Mouse (Mus musculus) Patski (cell line): Measurements from ENCODE around the gene Ank2. TPM values are rescaled to one million over a fixed set of nuclear protein-coding genes. Genes with fewer than 3 reads are reported as not detected.

Source experiments
- ATAC-seq: fragments of 100-300 bp; one replicate; pipeline ENCODE4 v1.8.0; 2021
- CTCF ChIA-PET: fragments of 350-600 bp; sonication (Branson Sonifier 250); formaldehyde crosslinking; loops from one replicate; lab custom pipeline; 2022; ENCODE audit warnings: inconsistent platforms; lab: Charles Lee
- POLR2A ChIA-PET: fragments of 350-600 bp; sonication (Branson Sonifier 250); formaldehyde crosslinking; loops from one replicate; lab custom pipeline; 2022; ENCODE audit warnings: antibody characterized with exemption, inconsistent platforms; lab: Charles Lee
- DNase-seq: peaks from one replicate; pipeline ENCODE4 v3.0.0-alpha.2; 2011; ENCODE audit warnings: low read depth, low spot score
- H3K27me3 ChIP-seq: fragments of 371-371 bp; one replicate; pipeline ENCODE4 v1.5.1; 2021
- CTCF ChIP-seq: fragments of 100-300 bp; IDR thresholded peaks from one replicate; pipeline ENCODE4 v1.5.1; 2021
- in situ Hi-C: fragments of 300-500 bp; cut with MboI; formaldehyde crosslinking; loops from 3 replicates; pipeline ENCODE4 v1.11.1; 2018; ENCODE audit warnings: low pct_unique_long_range_greater_than_20kb, mixed read lengths
- polyA plus RNA-seq: library from polyadenylated mRNA; unstranded; gene quantifications from one replicate; pipeline ENCODE4 v1.2.3, GENCODE M21; 2021

Gene Ank2
- polyA plus RNA-seq, 1 experiment from 2014 or later, result 47.7 TPM

DNA sequence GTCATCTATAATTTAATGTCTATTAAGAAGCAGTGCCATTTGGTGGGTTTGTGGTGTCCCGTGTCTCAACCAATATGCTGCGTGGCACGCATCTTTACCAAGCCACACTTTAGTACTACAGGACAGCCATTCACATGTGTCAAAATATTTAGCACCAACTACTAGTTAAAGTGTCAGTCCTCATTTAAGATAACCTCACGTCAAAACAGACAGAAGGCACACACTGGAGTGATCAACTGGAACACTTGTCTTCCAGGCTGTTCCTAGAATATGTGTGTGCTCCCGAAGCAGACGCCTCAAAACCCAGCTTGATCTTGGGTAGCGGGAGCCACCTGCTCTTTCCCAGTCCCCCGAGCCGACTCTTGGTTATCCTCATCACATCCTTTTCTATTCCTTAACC, 101.4 kb downstream of the Ank2 start:
- ChIA-PET CTCF (no interaction called here), POLR2A (interaction anchor here (0.7 kb wide), 1 partner anchor 64 kb away, joined by 3 read pairs; no protein-coding TSS in a partner anchor)
- DNase-seq, result no peak
- in situ Hi-C loops, result no loop called here
- ATAC-seq, result no peak
- H3K27me3 ChIP-seq, result no peaks in the 10 kb centered on the region
- no peak for TF ChIP-seq CTCF

- ChIA-PET CTCF (interaction anchor here (0.6 to 1.2 kb wide), 2 partner anchors 18 to 72 kb away, joined by 3 read pairs; no protein-coding TSS in a partner anchor), POLR2A (no interaction called here)
- no peak for TF ChIP-seq CTCF
- ATAC-seq (no peak), DNase-seq (no peak)
- no peaks in the 10 kb centered on the region for H3K27me3 ChIP-seq
- in situ Hi-C loops, result no loop called here
These were observed 103.9 kb downstream of the Ank2 start for GRCm38 (mm10) chr3:127395202-127395601.

DNA sequence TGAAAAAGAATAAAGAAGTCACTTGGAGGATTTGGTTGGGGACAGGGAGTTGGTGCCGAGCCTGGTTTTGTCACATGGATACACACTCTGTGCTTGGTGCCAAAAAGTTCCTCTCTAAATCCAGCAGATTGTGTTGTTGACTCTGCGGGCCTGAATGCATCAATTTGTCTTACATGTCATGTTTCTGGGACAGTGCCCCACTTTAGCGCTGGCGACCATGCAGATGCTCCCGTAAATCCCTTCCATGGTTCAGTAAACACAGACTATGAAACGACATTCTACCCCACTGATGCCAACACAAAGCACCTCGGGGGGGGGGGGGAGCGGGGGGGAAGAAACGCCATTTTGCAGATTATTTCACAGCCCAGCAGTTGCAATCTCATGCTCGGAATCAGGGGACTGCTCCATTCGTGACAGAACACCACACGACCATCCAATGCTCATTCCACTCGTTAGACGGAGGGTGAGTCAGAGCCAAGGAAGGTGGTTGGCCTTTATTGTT, 112.1 kb downstream of the Ank2 start:
- POLR2A ChIA-PET, result no interaction called here
- in situ Hi-C loops, result no loop called here
- CTCF ChIA-PET, result interaction anchor here (0.6 to 2.3 kb wide), 4 partner anchors 9 to 65 kb away, joined by 3 to 9 read pairs (median 3); no protein-coding TSS in a partner anchor
- DNase-seq (no peak), ATAC-seq (peak; percentile 72)
- no peaks in the 10 kb centered on the region for H3K27me3 ChIP-seq
- no peak for TF ChIP-seq CTCF

GRCm38 (mm10) chr3:127383231-127383630, 115.9 kb downstream of the Ank2 start:
- H3K27me3 ChIP-seq, result no peaks in the 10 kb centered on the region
- DNase-seq (no peak), ATAC-seq (no peak)
- ChIA-PET CTCF (no interaction called here), POLR2A (no interaction called here)
- no peak for TF ChIP-seq CTCF
- in situ Hi-C loops, result no loop called here

DNA sequence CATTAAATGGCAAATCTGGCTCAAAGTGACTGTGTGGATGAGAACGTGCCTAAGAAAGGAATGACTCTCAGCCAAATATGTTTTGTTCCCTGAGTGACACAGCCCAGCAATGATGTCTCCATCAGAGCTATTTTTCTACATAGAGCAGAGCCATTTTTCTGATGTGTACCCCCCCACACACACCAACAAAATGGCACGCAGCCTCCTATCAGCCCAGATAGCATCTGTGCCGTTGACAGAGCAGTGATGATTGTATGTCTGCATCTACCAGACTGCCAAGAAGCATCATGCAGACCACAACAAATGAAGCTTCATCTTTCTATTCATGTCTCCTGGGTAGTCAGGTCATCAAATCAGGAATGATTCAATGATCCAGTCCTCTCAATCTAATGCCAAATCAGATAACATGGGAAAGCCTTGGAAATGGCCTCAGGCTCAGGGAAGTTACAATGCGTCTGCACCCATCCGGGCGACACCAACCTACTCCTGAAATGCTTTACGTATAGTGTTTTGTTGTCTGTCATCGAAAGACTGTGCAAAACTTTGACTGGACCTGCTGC, 122.2 kb downstream of the Ank2 start:
- ATAC-seq (no peak), DNase-seq (no peak)
- H3K27me3 ChIP-seq, result no peaks in the 10 kb centered on the region
- in situ Hi-C loops, result no loop called here
- ChIA-PET POLR2A (interaction anchor here (1.7 kb wide), 1 partner anchor 12 kb away, joined by 4 read pairs; no protein-coding TSS in a partner anchor), CTCF (interaction anchor here (1.4 to 2.2 kb wide), 5 partner anchors 9 to 36 kb away, joined by 4 to 9 read pairs (median 5); no protein-coding TSS in a partner anchor)
- TF ChIP-seq CTCF, result no peak

GRCm38 (mm10) chr3:127375956-127376660, 123.0 kb downstream of the Ank2 start:
- TF ChIP-seq CTCF, result no peak
- ChIA-PET CTCF (interaction anchor here (1.4 to 2.2 kb wide), 6 partner anchors 10 to 41 kb away, joined by 3 to 9 read pairs (median 5); no protein-coding TSS in a partner anchor), POLR2A (interaction anchor here (1.7 kb wide), 1 partner anchor 11 kb away, joined by 4 read pairs; no protein-coding TSS in a partner anchor)
- ATAC-seq (no peak), DNase-seq (no peak)
- no peaks in the 10 kb centered on the region for H3K27me3 ChIP-seq
- in situ Hi-C loops, result no loop called here

- ChIA-PET CTCF (interaction anchor here (0.6 to 1.5 kb wide), 3 partner anchors 9 to 12 kb away, joined by 3 read pairs; no protein-coding TSS in a partner anchor), POLR2A (interaction anchor here (0.6 to 0.8 kb wide), 2 partner anchors 15 to 110 kb away, joined by 3 to 8 read pairs; no protein-coding TSS in a partner anchor)
- peak; percentile 93 for ATAC-seq
- in situ Hi-C loops, result no loop called here
- no peaks in the 10 kb centered on the region for H3K27me3 ChIP-seq
- TF ChIP-seq CTCF, result no peak
- DNase-seq, result no peak
These were observed 124.9 kb downstream of the Ank2 start for GRCm38 (mm10) chr3:127374190-127374710.

DNA sequence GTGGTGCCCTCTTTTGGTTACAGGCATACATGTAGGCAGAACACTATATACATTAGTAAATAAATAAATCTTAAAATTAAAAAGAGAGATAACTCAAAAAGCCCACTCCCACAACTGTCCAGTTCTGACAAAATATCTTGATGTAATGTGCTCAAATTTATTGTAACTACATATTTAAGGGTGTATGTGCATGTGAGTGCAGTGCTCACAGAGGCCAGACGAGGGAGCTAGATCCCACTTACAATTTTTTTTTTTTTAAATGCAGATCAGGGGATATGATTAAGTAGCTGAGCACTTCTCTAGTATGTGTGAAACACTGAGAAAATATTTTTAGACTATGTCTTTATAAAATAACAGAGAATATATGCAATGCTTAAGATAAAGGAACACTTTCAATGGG, 127.4 kb downstream of the Ank2 start:
- in situ Hi-C loops, result no loop called here
- peak; percentile 56 for TF ChIP-seq CTCF
- CTCF ChIA-PET, result no interaction called here
- H3K27me3 ChIP-seq, result no peaks in the 10 kb centered on the region
- DNase-seq (no peak), ATAC-seq (no peak)
- POLR2A ChIA-PET, result no interaction called here

GRCm38 (mm10) chr3:127369529-127369928, 129.6 kb downstream of the Ank2 start:
- TF ChIP-seq CTCF, result no peak
- DNase-seq (no peak), ATAC-seq (no peak)
- POLR2A ChIA-PET, result interaction anchor here (0.7 kb wide), 1 partner anchor 454 kb away, joined by 3 read pairs; no protein-coding TSS in a partner anchor
- in situ Hi-C loops, result no loop called here
- CTCF ChIA-PET, result no interaction called here
- no peaks in the 10 kb centered on the region for H3K27me3 ChIP-seq

- ChIA-PET CTCF (interaction anchor here (1.1 to 1.6 kb wide), 5 partner anchors 11 to 45 kb away, joined by 3 to 6 read pairs (median 3); no protein-coding TSS in a partner anchor), POLR2A (interaction anchor here (0.6 to 0.7 kb wide), 2 partner anchors 90 to 568 kb away, joined by 3 read pairs; no protein-coding TSS in a partner anchor)
- H3K27me3 ChIP-seq, result no peaks in the 10 kb centered on the region
- DNase-seq (no peak), ATAC-seq (no peak)
- in situ Hi-C loops, result no loop called here
- no peak for TF ChIP-seq CTCF
These were observed 131.7 kb downstream of the Ank2 start for GRCm38 (mm10) chr3:127367450-127367849.
